Mouse (Mus musculus): ENCODE data around the gene Impdh1.

Gene Impdh1

GRCm38 (mm10) chr6:29213436-29213835 is 2.7 kb downstream of the Impdh1 start:
- in situ Hi-C loops (cut with MboI): no loop called here

DNA sequence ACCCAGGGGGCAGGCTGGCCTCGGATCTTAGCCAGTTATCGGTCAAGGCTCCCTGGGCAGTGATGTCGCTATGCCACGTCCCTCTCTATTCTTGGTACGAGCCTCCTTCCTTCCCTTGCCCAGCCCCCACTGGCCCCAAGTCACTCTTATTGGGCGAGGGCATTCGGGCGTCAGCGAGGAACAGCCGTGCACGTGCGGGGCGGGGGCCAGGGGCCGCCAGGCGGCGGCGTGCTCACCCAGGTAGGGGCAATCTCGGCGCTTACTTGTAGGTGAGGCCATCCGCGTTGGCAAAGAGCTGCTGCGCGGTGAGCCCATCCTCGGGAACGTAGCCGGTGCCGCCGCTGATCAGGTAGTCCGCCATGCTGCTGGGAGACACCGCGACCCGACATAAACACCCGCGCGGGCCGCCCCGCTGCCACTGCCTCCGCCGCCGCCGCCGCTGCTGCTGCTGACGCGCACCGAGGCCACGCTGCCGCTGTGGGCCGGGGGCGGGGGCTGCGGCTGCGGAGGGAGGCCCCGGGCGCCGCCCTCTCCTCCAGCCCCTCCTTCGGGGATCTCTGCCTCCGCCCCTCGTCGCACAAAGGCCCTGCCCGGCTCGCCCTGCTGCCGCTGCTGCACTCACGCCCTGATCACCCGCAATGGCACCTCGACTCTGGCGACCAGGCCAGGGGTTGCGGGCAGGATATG is 4.2 kb downstream of the Impdh1 start:
- in situ Hi-C loops (cut with MboI): no loop called here

GRCm38 (mm10) chr6:29211146-29211545 is 5.0 kb downstream of the Impdh1 start:
- in situ Hi-C loops (cut with MboI): no loop called here

- in situ Hi-C loops (cut with MboI): no loop called here
Observed at GRCm38 (mm10) chr6:29210231-29210936, 5.8 kb downstream of the Impdh1 start.

GRCm38 (mm10) chr6:29208178-29208577 is 8.0 kb downstream of the Impdh1 start:
- in situ Hi-C loops (cut with MboI): no loop called here

DNA sequence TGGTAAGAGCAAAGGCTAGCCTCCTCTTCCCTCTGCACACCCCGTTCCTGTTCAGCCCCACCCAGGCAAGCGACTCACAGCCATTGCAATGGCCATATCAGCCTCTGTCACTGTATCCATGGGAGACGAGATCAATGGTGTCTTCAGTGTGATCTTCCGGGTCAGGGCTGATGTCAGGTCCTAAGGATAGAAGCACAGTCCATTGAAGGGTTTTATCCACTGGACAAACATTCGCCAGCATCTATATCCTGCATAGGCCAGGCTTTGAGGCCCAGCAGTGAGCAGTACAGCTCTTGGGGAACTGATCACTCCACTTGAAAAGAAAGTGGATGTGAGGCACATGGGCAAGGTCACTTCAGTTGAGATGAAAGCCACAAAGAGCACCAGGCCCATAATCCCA is 9.1 kb downstream of the Impdh1 start:
- in situ Hi-C loops (cut with MboI): no loop called here

GRCm38 (mm10) chr6:29206006-29206405 is 10.2 kb downstream of the Impdh1 start:
- in situ Hi-C loops (cut with MboI): no loop called here

- in situ Hi-C loops (cut with MboI): loop anchor here (5.0 kb wide), 1 partner anchor 37 kb away; no protein-coding TSS in a partner anchor
Observed at GRCm38 (mm10) chr6:29204932-29205614, 11.1 kb downstream of the Impdh1 start.

DNA sequence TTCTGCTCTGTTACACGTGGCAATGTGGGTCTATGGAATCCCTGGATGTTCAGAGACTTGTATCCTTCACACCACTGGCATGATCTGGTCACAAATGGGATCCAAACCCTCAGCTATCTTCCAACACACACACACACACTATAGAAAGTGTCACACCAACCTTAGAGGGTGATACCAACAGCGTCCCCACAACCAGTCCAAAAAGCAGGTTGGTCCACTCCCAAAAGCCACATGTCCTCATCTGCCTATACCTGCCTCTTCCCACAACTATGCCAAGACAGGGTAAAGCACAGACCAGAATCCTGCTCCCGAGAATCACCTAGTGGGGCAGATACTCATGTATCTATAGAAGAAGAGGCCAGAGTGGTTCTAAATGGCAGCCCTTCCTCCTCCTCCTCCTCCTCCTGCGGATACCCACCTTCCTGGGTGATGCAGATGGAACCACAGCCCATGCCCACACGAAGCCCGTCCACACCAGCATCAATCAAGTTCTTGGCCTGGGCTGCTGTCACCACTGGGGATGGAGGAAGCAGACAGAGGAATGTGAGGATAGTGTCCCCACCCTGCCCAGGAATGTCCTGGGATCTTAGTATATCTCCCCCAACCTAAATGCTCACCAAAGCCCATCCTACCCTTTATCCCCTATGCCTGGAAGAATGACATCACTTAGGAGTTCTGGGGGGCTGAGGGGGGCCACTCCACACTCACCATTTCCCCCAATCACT is 12.1 kb downstream of the Impdh1 start:
- in situ Hi-C loops (cut with MboI): loop anchor here (5.0 kb wide), 1 partner anchor 38 kb away; no protein-coding TSS in a partner anchor

GRCm38 (mm10) chr6:29203096-29203495 is 13.1 kb downstream of the Impdh1 start:
- in situ Hi-C loops (cut with MboI): loop anchor here (5.0 kb wide), 1 partner anchor 39 kb away; no protein-coding TSS in a partner anchor

DNA sequence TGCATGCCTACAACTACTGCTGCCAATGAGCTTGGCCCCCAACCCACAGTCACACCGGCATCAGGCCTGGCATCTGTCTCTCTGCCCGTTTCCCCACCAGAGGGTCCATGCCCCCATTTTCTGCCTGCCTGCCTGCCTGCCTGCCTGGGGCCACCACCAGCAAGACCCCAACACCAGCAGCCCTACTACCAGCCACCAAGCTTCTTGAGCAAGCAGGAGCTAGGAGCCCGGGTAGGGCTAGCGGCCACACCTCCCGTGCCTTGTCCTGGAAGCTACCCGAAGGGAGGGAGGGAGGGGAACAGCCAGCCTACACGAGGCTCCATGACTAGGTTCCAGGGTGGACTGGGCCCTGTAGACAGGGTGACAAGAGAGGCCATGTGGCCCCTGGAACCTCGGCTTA is 14.2 kb downstream of the Impdh1 start:
- in situ Hi-C loops (cut with MboI): loop anchor here (5.0 kb wide), 1 partner anchor 40 kb away; no protein-coding TSS in a partner anchor

DNA sequence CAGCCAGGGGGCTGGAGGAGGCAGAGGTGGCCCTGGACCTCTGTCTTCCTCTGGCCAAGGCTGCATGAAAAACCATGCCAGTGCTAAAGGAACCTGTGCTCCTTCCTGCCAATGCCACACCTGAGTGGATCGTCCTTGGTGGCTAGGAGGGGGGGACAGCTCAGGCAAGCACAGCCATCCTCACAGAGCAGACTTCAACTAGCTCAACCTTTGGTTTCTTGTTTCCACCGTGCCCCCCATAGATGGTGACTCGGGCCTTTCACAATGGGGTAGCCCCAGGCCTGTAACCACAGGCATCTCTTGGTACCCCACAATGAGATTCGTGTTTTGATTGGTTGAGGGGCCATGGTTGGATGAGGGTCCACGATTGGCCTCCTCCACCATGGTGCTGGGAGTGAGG is 14.8 kb downstream of the Impdh1 start:
- in situ Hi-C loops (cut with MboI): loop anchor here (5.0 kb wide), 1 partner anchor 41 kb away; no protein-coding TSS in a partner anchor

GRCm38 (mm10) chr6:29200496-29200895 is 15.7 kb downstream of the Impdh1 start:
- in situ Hi-C loops (cut with MboI): loop anchor here (5.0 kb wide), 1 partner anchor 42 kb away; no protein-coding TSS in a partner anchor

GRCm38 (mm10) chr6:29199223-29199855 is 16.8 kb downstream of the Impdh1 start:
- in situ Hi-C loops (cut with MboI): no loop called here

DNA sequence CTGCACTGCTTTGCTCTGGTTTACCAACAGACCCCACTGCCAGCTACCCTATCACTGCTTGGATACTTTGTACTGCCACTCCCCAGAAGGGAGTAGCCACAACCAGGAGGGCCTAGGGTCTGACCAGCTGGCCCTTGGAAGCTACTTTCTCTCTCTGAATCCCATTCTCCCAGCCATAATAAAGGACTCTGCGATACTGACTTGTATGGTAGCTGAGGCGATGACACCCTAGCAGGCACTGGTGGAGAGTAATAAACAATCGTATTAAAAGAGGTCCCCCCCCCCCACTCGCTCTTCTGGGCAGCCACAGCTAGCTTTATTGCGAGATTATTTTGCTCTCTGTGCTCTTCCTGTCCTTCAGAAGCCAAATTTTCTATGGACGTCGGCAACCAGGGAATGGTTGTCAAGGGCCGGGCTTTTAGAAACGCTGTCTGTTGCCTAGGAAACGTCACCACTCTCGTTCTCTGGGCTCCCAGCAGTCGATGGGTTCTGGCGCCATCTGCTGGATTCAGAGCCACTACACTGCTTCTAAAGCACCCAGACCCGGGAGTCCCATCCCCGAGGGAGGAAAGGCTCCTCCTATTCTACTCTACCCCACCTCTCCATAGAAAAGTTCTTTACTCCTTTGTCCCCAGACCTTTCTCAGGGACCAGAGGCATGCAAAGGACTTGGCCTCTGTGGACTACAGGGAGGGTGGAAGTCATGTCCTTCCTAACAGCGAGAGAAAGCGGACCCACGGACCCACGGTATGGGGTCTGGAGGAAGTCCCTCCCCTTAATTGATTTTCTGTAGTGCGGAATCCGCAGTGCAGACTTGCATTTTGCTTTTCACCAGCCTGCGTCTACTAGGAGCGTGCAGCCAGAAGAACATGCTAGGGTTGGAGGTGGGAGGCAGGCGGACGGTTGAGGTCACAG is 17.6 kb downstream of the Impdh1 start:
- in situ Hi-C loops (cut with MboI): no loop called here

DNA sequence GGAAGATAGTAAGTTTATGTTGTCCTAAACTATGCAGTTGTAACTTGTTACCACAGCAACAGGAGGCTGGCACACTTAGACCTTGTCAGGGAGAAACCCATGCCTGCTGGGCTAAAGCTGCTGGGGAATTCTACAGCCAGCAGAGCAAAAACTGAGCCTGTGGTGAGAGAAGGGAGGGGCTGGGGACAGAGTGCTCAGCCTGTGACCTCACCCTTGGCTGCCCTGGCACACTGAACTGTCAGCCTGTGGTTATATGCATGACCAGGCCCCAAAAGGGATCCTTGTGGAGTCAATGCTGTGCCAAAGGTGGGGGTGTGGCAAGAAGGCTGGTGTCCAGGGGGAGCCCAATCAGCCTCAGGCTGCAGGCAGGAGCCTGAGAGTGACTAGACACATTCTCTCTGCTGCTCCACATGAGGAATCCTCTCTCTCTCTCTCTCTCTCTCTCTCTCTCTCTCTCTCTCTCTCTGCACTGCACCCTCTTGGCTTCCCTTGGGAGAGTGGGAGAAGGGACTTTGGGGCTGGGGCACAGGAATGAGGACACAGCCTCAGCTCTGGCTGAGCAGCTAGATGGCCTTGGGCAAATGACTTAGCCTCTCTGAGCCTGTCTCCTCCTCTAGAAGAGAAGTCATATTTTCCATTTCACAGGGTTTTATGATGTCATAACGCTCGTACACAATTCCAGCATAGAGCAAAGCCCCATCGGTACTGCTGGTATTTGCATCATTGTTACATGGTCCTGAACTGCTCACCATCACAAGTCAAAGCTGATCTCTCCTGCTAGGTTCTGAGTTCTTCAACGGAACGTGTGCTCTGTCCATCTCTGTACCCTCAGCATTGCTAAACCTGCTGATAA is 20.1 kb downstream of the Impdh1 start:
- in situ Hi-C loops (cut with MboI): no loop called here

DNA sequence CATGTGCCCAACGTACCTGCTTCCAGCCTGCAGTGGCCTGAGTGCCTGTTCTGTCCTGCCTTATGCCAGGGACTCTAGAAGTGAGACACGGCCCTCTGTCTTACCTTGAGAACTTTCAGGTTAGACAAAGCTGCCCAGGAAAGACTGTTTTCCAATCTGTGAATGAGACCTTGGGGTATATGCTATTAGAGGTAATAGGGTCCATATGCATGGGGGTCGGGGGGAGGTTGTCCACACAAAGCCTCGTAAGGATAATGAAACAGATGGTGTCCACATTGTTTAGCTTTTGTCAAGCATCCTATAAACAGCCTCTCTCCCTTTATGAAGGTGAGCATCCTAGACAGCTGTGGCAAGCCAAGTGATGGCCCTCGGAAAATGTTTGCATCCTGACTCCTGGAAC is 21.0 kb downstream of the Impdh1 start:
- in situ Hi-C loops (cut with MboI): no loop called here

- in situ Hi-C loops (cut with MboI): no loop called here
Observed at GRCm38 (mm10) chr6:29193961-29194750, 22.0 kb downstream of the Impdh1 start.

Data from mature B cell (primary cell).